Mouse (Mus musculus): Measurements from ENCODE around the gene Gm21860.
"Not testable (repeated sequence)": the region's sequence is repeated elsewhere in the genome, so short reads cannot be mapped to it uniquely, and the experiment has no call there.

Gene Gm21860

GRCm38 (mm10) chrY:90732101-90732542 is 22.5 kb downstream of the Gm21860 start:
- DNase-seq (ENCODE audit: low read depth), result peak; percentile 66

DNA sequence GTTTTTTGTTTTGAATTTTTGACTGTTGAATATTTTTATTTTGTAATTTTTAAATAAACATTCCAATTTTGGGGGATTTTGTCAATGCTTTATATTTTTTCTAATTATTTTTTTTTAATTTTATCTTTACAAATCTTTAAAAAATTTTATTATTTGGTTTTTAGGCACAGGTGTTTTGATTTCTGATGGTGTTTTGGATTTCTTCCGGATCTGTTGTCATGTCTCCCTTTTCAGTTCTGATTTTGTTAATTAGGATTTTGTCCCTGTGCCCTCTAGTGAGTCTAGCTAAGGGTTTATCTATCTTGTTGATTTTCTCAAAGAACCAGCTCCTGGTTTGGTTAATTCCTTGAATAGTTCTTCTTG is 23.0 kb downstream of the Gm21860 start:
- DNase-seq (ENCODE audit: low read depth), result not testable (repeated sequence)

DNA sequence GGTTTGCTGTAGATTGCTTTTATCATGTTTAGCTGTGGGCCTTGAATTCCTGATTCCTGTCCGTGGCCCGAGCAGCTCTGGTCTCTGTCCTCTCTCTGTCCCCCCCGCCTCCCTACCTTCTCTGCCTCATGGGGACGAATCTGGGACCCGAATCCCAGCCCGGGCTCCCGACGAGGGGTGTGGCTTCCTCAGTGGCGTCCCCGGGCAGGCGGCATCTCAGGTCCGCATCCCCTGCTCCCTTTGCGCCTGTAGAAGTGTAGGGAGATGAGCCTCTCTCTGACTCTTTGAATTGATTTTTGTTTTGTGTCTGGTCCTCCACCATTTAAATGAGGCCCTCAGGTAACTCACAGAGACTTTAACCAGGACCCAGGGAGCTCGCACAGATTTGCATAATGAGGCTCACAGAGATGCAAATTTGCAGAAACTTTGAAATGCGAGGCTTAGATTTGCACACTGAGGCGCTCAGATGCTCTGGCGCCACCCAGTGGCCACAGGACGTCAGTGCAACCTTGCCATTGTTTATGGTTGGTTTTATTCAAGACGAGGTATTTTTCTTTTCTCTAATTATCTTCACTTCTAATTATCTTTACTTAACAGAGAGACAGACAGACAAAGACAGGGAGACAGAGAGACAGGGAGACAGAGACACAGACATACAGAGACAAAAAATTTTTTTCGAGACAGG is 23.6 kb downstream of the Gm21860 start:
- not testable (repeated sequence) for DNase-seq (ENCODE audit: low read depth)

- DNase-seq (ENCODE audit: low read depth), result not testable (repeated sequence)
Measured at GRCm38 (mm10) chrY:90729816-90730303, 24.8 kb downstream of the Gm21860 start.

- not testable (repeated sequence) for DNase-seq (ENCODE audit: low read depth)
Measured at GRCm38 (mm10) chrY:90728905-90729256, 25.7 kb downstream of the Gm21860 start.

GRCm38 (mm10) chrY:90728251-90728904 is 26.2 kb downstream of the Gm21860 start:
- not testable (repeated sequence) for DNase-seq (ENCODE audit: low read depth)

DNA sequence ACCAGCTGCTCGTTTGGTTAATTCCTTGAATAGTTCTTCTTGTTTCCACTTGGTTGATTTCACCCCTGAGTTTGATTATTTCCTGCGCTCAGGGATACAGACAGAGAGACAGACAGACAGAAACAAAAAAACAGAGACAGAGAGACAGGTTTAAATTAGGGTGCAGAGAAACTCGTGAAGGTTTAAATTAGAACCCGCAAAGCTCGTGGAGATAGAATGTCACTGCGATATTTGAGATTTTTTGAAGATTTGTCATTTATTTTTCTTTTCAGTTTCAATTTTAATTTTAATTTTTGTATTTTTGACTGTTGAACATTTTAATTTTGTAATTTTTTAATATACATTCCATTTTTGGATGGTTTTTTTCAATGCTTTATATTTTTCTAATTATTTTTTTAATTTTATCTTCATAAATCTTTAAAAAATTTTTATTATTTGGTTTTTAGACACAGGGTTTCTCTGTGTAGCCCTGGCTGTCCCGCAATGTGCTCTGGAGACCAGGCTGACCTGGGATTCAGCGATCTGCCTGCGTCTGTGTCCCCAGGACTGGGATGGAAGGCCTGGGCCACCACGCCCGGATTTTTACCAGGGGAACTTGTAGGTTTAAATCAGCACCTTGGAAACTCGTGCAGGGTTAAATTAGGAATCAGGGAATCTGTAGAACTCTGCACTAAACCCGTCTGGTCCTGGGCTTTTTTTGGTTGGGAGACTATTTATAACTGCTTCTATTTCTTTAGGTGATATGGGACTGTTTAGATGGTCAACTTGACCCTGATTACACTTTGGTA is 27.3 kb downstream of the Gm21860 start:
- not testable (repeated sequence) for DNase-seq (ENCODE audit: low read depth)

DNA sequence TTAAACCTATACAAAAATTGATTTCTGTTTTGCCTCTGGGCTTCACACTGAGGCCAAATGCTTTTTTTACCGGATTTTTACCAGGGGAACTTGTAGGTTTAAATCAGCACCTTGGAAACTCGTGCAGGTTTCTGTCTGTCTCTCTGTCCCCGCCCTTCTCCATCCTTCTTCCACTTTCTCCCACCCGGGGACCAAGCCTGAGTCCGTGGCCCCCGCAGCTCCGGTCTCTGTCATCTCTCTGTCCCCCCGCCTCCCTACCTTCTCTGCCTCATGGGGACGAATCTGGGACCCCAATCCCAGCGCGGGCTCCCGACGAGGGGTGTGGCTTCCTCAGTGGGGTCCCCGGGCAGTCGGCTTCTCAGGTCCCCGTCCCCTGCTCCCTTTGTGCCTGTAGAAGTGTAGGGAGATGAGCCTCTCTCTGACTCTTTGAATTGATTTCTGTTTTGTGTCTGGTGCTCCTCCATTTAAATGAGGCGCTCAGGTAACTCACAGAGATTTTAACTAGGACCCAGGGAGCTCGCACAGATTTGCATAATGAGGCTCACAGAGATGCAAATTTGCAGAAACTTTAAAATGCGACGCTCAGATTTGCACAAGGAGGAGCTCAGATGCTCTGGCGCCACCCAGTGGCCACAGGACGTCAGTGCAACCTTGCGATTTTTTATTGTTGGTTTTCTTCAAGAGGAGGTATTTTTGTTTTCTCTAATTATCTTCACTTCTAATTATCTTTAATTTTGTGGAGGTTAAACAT is 28.7 kb downstream of the Gm21860 start:
- not testable (repeated sequence) for DNase-seq (ENCODE audit: low read depth)

DNA sequence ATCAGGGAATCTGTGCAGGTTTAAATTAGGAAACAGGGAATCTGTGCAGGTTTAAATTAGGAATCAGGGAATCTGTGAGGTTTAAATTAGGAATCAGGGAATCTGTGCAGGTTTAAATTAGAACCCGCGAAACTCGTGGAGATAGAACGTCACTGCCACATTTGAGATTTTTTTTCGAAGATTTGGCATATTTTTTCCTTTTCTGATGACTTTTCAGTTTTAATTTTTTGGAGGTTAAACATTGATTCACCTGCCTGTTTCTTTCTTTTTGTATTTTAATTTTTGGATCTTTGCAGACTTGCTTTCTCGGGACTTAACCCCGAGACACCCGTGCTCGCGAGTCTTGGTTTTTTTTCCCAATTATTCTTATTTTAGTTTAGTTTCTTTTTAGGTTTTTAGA is 29.5 kb downstream of the Gm21860 start:
- not testable (repeated sequence) for DNase-seq (ENCODE audit: low read depth)

GRCm38 (mm10) chrY:90724014-90724709 is 30.5 kb downstream of the Gm21860 start:
- DNase-seq (ENCODE audit: low read depth), result not testable (repeated sequence)

DNA sequence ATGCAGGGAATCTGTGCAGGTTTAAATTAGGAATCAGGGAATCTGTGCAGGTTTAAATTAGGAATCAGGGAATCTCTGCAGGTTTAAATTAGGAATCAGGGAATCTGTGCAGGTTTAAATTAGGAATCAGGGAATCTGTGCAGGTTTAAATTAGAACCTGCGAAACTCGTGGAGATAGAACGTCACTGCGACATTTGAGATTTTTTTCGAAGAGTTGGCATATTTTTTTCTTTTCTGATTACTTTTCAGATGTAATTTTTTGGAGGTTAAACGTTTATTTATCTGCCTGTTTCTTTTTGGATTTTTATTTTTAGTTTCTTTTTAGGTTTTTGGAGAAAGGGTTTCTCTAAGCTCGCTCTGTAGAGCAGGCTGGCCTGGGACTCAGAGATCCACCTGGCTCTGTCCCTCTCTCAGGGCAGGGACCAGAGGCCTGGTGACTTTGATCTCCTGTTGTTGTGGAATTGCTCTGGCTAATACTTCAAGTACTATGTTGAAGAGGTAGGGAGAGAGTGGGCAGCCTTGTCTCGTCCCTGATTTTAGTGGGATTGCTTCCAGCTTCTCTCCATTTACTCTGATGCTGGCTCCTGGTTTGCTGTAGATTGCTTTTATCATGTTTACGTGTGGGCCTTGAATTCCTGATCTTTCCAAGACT is 31.2 kb downstream of the Gm21860 start:
- DNase-seq (ENCODE audit: low read depth), result not testable (repeated sequence)

GRCm38 (mm10) chrY:90720505-90720904 is 34.1 kb downstream of the Gm21860 start:
- not testable (repeated sequence) for DNase-seq (ENCODE audit: low read depth)

DNA sequence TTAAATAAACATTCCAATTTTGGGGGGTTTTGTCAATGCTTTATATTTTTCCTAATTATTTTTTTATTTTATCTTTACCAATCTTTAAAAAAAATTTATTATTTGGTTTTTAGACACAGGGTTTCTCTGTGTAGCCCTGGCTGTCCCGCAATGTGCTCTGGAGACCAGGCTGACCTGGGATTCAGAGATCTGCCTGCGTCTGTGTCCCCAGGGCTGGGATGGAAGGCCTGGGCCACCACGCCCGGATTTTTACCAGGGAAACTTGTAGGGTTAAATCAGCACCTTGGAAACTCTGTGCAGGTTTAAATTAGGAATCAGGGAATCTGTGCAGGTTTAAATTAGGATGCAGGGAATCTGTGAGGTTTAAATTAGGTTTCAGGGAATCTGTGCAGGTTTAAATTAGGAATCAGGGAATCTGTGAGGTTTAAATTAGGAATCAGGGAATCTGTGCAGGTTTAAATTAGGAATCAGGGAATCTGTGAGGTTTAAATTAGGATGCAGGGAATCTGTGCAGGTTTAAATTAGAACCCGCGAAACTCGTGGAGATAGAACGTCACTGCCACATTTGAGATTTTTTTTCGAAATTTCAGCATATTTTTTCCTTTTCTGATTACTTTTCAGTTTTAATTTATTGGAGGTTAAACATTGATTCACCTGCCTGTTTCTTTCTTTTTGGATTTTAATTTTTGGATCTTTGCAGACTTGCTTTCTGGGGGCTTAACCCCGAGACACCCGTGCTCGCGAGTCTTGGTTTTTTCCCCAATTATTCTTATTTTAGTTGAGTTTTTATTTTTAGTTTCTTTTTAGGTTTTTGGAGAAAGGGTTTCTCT is 35.0 kb downstream of the Gm21860 start:
- DNase-seq (ENCODE audit: low read depth), result not testable (repeated sequence)

- not testable (repeated sequence) for DNase-seq (ENCODE audit: low read depth)
Measured at GRCm38 (mm10) chrY:90718583-90719402, 35.8 kb downstream of the Gm21860 start.

DNA sequence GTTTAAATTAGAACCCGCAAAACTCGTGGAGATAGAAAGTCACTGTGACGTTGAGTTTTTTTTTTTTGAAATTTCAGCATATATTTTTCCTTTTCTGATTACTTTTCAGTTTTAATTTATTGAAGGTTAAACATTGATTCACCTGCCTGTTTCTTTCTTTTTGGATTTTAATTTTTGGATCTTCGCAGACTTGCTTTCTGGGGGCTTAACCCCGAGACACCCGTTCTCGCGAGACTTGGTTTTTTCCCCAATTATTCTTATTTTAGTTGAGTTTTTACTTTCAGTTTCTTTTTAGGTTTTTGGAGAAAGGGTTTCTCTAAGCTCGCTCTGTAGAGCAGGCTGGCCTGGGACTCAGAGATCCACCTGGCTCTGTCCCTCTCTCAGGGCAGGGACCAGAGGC is 36.6 kb downstream of the Gm21860 start:
- not testable (repeated sequence) for DNase-seq (ENCODE audit: low read depth)

- not testable (repeated sequence) for DNase-seq (ENCODE audit: low read depth)
Measured at GRCm38 (mm10) chrY:90717496-90717895, 37.1 kb downstream of the Gm21860 start.

All from fibroblast of lung, adult 2 months (primary cell).